Mouse (Mus musculus) kidney, adult 11 months (tissue): ENCODE measurements at regions not wholly inside any gene's neighbourhood (a gene's known extent, or its start where the extent isn't known, plus 50 kb on each side); places are given as distances from the start of the nearest gene placed in this dataset.
"Not testable (repeated sequence)": the region's sequence is repeated elsewhere in the genome, so short reads cannot be mapped to it uniquely, and the experiment has no call there.

Experiments used
- DNase-seq: peaks from one replicate; pipeline ENCODE4 v3.0.0; 2022

DNA sequence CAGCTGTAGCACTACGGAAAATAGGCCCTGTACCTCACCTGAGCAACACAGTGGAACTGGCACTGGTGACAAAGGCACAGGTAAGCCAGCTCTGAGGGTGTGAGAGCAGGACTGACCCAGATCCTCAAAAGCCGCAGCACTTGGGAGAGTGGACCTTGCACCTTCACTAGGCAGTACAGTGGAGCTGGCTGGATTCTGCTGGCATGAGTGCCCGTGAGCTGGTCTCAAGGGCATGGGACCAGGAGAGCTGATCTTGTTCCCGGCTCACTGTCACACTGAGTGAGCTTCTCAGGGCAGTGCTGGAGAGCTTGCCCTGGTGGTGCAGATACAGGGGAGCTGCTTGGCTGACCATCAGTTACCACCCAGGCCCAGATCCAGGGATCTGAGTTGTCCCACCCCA, 335.4 kb upstream of the Rgma start:
- DNase-seq = peak; percentile 11

DNA sequence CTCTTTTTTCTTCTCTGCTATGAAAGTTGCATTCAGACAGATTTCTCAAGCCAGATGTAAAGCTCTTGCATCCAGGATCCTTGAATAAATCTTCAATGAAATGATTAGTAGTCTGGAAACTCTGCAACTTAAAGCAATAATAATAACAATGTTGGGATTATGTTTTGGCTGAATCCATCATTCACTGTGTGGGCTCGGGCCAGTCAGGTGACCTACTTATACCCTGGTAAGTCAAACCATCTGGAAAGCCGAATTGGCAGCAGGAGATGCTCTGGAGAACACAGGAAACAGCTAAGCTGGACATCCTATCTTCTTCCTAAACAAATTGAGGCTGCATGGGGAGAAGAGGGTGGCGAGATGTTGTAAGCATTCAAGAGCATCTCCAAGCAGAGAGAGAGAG, 331.0 kb upstream of the Rgma start:
- no peak for DNase-seq

DNA sequence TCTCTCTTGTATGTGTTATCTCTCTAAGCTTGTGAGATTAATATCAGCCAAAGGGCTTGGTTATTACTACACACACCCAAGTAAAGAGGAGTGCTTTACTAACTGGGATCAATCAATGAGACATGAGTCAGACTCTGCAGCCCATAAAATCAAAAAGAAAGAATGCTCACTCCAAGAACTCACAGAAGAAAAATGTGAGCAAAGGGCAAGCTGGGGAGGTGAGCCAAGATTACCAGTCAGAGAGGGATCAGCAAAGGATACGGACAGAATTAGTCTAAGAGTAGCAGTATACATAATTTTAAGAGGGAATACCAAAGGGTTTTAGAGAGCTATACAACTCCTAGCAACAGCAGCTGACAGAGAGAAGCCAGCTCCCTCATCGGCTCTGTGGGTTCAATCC, 319.4 kb upstream of the Rgma start:
- DNase-seq = no peak

DNA sequence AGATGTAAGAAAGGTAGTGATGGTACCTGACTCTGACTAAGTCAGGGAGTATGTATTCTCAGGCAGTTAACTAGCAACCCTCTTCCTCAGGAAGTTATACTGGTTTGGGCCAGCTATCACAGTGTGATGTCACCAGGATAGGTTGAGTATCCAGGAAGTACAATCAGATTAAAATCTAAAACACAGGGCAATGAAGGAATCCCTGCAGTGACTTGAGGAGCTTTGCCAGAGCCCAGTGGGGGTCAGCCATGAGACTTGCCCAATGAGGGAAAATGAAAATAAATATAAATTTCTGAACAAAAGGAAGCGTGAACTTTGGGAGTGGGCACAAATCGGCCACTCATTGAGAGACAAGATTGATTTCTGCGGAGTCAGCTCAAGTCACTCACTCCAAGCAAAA, 311.8 kb upstream of the Rgma start:
- DNase-seq = no peak

DNA sequence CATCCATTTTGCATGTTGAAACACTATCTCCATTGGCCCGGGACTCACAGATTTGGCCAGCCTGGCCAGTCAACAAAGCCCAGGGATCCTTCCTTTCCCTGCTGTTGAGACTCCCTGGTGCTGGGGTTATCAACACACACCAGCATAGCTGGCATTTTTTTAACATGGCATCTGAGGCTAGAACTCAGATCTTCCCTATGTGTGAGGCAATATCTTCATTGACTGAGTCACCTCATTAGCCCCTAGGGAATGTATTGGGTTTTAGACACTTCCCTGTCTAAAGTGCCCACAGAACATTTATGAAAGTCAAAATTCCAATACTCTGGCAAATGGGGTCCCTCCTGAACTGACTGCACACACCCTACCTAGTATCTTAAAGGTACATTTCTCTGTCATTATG, 306.8 kb upstream of the Rgma start:
- no peak for DNase-seq

DNA sequence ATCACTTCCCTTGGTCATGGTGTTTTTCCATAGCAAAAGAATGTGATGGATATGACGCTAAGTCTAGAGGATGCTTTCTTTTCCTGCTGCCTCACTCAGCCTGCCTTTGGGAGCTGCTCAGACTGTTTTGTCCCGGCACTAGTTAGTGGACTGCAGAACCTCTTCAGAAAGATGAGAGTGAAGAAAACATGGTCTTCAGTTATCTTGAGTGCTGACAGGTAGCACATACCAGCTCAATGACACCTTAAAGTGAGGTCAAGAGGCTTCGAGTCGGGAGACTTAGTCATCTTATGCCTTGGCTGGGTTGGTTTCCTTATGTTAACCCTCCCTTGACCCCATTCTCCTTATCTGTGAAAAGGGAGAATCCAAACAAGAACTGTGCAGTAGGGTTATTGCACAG, 306.0 kb upstream of the Rgma start:
- no peak for DNase-seq

DNA sequence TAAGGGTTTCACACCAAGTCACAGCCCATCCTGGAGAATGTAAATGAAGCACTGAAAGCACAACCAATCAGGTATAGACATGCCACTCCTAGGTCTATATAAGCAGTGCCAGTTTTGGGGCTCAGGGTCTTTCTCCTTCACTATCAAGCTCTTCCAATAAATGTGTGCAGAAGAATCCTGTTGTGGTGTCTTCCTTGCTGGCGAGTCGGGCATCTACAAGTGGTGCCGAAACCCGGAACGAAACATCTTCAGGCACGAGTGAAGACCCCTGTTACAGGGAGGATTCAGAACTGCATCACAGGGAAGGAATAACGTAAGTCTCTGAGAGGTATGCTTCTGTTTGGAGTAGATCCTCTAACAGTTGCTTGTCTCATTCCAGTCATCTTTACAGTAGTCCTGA, 299.9 kb upstream of the Rgma start:
- DNase-seq = not testable (repeated sequence)

DNA sequence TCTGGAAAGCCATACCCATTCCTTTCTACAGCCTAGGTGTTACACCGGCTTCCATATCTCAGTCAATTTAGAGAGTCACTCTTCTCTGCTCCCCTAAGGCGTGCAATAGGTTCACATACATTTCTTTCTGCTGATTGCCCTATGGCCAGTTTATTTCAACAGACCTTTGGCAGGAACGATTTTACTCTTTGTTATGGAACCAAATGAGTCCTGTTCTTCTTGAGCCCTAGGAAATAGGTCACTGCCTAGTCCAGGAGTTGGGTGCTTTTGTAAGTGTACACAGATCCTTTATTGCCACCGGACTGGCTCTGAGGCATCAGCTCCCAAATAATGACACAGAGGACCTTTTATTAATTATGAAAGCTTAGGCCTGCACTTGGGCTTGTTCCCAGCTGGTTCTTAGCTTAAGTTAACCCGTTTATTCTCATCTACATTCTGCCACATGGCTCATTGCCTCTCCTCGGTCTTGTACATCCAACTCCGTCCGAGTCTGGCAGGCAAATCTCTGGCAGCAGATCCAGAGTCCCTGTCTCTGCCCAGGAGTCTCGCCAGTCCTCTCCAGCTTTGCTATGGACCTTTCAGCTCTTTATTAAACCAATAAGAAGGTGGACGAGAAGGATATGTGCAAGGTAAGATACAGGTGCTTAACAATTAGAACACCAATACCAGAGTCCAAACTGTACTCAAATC, 287.7 kb upstream of the Rgma start:
- no peak for DNase-seq

DNA sequence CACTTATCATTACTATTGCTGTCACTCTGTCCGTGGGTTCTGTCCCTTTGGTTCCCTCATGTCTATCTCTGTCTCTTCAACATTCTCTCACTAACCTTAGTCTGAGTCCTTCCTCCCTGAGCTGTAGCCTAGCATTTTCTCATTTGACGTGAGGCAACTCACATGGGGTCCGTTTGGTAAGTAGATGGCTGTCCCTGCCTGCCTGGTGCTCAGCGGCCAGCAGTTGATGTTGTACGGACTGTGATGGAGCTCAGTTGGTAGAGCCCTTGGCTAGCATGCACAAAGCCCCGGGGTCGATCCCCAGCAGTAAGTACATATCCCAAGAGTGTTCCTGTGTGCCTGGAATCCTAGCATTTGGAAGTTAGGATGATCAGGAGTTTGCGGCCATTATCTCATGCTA, 287.0 kb upstream of the Rgma start:
- no peak for DNase-seq

DNA sequence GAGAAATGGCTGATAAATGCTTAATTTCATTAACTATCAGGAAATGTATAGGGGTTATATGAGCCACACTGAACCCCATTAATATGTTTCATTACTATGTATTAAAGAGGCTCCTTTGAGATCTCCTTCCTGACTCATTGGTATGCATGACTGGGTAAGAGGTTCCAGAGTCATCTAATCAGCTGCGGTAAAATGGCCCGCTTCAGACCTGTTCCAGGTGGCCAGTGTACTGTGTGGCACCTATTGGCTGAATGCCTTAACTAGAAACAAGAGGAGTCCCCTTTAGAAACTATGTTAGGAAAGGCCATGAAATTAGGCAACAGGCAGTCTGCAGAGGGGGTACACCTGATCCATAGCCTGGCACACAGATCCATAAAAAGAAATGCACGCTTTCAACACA, 283.6 kb upstream of the Rgma start:
- no peak for DNase-seq

DNA sequence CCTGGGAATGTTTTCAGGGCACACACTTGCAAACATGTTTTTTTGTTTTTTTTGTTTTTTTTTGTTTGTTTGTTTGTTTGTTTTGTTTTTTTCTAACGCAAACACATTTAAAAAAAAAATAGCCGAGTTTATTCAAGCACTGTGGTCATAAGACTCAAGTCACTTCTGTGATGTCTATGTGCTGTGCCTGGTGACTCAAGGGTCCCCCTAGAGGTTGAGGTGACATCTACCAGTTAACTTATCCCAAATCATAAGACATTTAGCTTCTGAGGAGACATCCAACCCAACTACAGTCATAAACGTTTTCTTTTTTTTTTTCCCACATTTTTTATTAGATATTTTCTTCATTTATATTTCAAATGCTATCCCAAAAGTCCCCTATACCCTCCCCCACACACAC, 281.2 kb upstream of the Rgma start:
- no peak for DNase-seq

DNA sequence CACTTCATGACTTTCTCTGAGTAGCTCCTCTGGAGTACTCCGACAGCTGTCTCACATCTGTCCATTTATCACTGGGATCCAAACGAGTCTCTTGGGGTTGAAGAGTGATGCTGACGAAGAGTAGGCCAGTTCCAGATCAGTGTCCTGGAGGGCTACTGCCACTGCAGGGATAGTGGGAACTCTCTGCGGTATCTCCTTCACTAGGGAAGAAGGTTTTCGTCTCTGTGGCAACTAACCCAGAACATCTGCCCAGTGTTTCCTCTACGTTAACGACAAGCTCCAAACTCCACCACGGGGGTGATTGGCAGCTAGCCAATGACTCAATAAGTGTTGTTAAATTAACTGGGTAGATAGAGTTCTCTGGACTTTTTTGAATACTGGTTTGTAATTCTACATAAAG, 256.4 kb upstream of the Rgma start:
- peak; percentile 10 for DNase-seq

DNA sequence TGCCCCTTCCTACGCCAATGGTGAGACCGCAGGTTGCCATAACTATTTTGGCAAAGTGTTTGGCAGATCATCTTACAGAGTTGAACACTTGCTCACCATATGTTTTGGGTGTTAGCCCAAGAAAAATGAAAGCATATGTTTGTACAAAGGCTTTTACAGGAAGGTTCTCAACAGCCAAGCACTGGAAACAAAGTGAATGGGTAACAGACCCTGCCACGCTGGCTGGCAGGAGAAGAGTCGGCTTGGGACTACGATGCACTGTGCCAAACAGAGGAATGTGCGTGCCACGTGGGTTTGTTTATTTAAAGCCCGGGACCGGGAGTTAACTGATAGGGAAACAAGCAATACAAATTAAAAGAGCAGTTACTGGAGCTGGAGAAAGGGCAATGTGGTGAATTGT, 255.0 kb upstream of the Rgma start:
- no peak for DNase-seq

DNA sequence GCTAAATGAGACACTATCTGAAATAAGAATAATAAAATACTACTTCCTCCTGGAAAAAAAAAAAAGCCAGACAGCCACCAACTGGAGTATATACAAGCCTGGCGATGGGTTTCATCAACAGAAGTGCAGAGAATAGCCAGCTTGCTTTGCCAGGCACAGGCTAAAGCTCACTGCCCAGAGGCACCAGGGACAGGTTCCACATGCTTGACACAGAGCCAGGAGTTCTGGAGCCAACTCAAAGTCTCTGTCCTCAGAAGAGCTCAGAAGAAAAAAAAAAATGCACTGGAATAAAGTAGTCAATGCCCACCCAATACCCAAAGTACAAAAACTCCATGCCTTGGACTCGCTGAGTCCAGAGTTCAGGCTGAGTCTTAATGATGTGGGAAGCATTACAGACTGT, 250.3 kb upstream of the Rgma start:
- DNase-seq = peak; percentile 26

DNA sequence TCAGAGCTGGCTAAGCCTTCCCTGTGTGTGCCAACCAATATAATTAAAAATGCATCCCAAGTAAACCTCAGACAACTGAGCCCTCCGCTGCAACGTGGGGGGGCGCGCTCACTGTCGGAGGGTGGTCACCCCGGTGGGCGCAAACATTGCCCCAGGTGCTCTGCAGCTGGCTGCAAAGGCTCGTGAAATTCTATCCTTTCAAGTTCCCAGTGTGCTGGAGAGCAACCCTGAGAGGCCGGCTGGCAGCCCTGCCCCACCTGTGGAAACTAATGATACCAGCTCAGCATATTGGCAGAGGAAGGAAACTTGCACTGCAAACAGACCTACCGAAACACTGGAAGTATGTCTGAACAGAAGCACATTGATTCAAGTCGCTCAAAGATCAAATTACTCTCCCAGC, 249.4 kb upstream of the Rgma start:
- DNase-seq = no peak

DNA sequence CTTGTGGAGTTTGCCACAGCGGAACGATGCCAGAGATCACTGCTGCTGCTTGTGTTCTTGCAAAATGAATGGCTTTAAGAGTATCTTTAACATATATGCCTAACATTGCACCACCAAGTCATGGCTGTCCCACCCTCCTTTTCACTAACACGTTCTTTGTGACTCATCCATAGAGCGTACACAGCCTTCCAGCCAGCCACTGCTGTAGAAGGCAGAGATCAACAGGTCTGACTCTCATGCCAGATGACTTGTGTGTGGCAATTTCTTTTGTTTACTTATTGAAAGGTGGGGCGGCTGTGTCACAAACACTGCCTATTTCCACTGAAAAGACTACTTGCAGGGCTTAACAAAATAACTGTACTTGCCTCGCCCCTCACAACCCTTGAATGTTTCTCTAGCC, 239.5 kb upstream of the Rgma start:
- no peak for DNase-seq

DNA sequence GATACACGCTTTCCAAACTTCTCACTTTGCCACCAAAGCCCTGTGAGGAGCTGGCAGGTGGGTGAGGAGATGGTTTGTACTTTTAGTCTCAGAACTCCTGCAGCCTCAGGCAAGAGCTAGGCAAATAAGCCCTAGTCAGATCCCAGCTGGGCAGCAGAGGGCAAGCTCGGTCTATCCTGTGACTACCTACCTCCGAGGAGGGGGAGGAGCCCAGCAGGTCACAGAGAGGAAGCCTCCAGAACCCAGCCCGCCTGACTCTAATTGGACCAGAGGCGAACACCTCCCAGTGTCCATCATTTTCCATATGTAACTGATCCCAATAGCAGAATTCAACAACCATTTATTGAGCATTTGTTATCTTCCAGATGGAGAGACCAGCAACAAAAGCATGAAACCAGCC, 237.0 kb upstream of the Rgma start:
- DNase-seq = peak; percentile 8

DNA sequence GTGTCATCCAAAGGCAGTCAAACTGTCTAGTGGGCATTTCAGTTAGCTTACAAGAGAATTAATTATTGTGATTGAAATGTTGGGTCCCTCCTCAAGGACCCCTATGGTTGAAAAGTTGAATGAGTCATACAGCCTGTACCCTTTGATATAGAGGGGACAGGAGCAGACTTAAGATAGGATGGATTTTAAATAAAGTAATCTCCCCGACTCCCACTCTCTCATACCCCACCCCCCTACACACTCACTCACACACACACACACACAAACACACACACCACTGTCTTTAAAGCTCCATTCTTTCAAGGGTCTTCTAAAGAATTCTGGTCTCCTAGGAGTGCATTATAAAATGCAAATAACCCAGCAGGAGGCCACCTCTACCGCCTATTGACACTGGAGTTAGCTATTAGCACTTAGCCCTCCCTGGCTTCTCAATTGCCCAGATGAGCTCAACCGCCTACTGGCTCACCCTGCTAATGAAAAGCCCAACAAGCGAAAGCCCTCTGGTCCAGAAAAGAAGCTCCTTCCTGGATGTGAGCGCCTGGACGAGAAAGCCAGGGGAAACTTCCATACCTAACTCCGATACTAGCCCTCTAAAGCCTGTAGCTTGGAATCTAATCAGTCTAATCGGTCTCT, 236.3 kb upstream of the Rgma start:
- DNase-seq = no peak

DNA sequence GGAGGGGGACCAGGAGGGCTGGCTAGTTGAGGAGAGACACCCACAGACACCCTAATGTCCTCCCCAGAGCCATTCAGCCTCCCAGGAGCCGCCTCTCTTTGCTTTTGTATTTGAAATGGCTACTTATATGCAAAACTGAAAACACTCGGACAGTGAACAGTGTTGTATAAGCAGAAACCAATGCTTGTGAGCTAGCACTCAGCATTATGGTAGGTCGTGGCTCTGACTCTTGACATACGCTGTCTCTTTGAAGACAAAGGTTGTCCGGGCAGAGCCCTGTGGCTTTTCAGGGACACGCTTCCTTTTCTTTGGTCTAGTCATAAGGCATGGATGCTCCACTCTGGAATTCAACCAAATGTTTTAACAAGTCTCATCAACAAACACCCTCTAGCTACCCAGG, 235.4 kb upstream of the Rgma start:
- no peak for DNase-seq

DNA sequence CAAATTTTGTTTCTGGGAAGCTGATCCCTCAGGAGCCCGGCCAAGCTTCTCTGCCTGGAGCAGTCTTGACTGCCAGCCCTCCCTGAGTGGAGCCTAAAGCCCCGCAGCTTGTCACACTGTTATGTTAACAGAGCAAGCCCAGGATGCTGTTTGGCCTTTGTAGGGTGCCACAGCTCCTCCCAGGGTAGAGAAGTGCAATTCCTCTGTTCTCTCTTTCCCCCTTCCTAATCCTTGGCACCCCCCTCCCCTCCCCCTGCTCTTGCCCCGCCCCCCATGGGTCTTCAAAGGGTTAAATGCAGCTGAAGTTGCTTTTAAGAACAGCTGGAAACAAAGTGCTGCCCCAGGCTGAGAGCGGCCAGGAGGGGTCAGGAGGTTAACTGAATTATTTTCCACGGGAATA, 234.1 kb upstream of the Rgma start:
- no peak for DNase-seq

DNA sequence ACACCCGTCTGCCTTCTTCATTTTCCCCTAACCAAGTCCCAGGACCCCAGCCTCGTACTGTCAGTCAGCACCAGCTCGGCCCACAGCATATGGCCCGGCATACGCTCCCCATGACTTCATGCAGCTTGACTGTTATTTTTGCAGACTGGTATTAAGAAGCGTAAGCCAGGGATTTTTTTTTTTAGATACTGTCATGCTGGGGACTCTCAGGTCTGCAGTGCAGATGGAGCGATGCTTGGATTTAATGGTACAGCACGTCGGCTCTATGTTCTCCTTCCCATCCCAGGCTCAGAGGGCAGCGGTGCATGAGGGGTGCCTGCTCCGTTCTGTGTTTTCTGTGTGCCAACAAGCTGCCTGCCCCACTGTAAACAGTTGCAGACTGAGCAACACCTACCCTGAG, 231.4 kb upstream of the Rgma start:
- no peak for DNase-seq

DNA sequence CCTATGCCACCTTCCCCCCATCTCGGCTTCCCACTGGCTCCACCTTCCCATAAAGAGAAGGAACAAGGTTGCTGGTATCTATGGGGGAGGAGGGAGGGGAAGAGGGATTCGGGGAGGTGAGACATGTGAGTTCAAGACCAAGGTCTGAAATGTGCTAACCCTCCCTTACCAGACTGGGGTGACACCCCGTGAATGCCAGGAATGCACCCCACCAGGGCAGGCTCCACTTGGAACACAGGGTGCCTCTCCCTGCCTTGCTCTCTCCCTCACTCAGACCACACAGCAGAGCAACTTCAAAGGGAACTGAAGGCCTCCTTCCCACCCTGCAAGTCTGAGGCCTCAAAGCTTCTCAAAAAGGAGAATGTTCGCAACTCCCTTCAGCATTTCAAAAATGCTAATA, 230.5 kb upstream of the Rgma start:
- no peak for DNase-seq

DNA sequence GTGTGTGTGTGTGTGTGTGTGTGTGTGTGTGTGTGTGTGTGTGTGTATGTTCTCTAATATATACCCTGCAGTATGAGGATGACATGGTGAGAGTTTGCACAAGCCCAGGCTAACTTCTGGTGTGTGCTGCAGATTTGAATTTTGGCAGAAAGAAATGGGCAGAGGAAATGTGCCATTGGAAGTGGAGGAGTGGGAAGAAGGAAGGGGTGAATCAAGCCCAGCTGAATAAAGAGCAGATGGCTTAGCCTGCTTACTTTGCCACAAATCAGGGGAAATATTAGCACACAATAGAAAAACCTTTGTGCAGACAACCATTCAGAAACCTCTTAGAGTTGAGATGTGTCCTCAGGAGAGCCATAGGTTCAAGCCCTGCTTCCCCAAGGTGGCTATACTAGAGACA, 228.1 kb upstream of the Rgma start:
- no peak for DNase-seq

DNA sequence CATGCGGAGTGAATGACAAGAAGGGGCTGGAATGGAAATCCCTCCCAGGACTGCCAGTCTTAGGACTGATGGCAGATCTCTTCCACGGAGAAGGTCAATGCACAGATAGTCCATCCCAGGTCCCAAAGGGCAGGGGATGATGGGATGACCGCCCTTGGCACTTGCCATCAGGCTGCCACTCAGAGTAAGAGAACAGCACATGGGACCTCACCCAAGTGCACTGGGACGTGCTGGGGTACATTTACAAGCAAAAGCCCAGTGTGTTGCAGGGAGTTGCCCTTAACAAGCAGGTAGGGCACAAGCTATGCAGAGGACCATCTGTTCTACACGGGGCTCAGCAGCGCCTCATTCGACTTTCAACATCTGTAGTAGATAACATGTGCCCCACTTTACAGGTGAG, 224.9 kb upstream of the Rgma start:
- no peak for DNase-seq
